Mouse (Mus musculus) erythroblast, adult 5-6 weeks (primary cell): Measurements from ENCODE around the gene Zfp426. TPM values are rescaled to one million over a fixed set of nuclear protein-coding genes. Genes with fewer than 3 reads are reported as not detected.

Experiments
- ATAC-seq: replicated peaks from 2 replicates; pipeline ENCODE4 v1.8.0; 2016; ENCODE audit warnings: moderate number of reproducible peaks, mild to moderate bottlenecking, moderate TSS enrichment, inconsistent platforms; ENCODE audit not compliant: poor library complexity, low FRiP score, severe bottlenecking
- total RNA-seq, 2 experiments: library from RNA; stranded (forward) in 1 of 2; stranded (reverse) in 1 of 2; fragments of 150-400 nt in 1 of 2; fragments of 200-764, 138-1000 nt in 1 of 2; gene quantifications; 2 replicates each; pipeline versions ENCODE4 v1.2.3 to v1.2.4; 2015 to 2017; ENCODE audit warnings: low replicate concordance in 2 of 2

Gene Zfp426
- total RNA-seq (2015; ENCODE audit: low replicate concordance) (8.6 and 12.5 TPM in 2 replicates), total RNA-seq (2017; ENCODE audit: low replicate concordance) (15.6 and 17.6 TPM in 2 replicates)

DNA sequence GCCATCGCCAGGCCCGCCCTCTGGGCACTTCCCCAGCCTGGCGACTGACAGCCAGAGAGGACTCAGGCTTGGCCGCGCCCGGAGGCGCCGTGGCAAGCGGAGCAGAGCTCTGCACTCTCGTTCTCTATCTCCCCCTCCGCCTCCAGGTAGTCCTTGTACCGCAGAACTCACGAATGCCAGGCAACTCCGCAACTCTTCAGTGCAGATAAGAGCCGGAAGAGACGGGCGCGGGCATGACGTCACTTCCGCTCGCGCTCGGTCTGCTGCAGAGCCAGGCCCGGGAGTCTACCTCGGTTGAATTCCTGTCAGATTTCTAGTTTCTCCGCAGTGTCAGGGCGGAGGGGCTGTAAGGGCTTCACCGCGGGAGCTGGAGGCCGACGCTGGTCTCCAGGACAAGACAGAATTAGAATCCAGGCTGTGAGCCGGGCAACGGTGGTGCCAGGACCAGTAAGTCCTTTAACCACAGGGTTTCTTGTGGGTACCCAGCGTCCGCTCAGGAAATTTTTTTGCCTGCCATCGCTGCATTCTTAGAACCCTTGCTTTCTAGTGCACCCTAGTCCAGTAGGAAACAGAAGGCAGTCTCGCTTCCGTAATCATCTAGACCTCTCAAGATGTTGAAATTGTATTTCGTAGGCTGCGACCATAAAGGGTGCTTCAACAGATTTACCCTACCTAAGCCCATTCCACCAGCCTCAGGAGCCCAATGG, at the start of gene Zfp426:
Zfp426 (minus strand) TSS at position 220 of the 707 bp plus-strand sequence.
- peak; percentile 97 for ATAC-seq

DNA sequence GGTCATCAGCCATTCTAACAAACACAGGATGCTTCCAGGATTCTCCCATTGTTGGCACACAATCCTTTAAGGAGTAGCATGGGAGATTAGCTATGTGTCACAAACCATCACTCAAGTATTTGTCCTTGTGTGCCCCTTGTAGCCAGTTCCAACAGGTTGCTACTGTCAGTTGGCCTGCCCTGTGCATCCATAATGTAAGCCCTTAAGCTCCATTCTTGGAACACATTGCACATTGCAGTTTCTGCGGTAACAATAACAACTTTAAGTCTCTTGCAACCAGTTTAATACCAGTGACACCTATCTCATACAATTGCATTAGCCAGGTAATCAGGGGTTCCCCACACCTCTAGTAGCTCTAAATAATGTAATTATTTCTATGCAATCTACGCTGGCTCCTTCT, 44.1 kb upstream of the Zfp426 start:
- ATAC-seq = no peak

DNA sequence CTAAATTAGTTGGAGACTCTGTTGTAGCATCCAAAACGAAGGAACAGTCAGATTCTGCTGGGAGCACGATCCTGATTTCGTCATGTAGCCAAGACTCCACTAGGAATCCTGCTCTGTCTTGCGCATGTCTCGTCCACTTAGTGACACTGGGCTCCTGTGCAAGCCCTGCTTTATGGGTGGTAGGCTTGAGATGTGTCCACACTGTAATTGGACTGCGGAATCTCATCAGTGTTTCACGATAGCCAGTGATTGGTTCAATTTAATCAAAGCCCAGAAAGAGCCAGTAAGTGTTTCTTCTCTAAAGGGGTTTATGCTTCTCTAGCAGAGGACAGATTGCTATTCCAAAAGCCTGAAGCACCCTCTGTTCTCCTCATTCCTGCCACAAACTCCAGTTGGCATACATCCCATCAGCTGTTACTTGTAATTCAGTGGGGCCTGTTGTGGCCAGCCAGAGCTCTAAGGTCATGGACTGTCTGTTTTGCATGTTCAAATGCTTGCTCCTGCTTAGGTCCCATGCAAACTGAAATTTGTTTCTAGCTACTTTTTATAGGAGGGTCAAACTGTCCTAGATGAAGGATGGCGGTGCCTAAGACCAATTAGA, 41.9 kb upstream of the Zfp426 start:
- no peak for ATAC-seq

DNA sequence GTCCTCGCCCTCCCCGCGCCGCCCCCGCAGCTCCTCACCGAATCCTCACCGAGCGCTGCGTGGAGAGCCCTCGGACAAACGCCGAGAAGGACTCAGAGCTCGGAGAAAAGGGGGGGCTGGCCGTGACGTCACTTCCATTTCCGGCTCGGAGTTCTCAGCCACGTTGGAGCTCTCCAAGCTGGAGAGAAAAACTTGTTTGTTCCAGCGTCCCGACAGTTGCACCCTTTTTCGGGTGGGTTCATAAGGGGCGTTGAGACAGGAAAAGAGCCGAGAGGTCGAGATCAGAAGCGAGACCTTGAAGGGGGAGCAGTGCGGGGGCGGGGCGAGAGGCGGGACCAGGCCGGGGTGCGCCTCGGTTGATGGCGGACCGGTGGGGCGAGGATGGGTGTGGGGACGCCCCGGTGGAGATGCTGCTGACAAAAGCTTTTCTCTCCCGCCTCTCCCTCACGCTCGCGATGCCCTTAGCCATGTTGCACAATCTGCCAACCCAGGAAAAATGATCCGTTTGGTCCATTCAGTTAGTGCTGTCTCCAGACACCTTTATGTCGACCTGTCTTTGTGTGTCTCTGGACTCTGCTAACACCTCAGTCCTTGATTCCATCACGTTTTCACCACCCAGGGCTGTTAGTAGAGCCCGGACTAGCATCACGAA, 28.9 kb upstream of the Zfp426 start, which contains the start of gene Zfp266:
Zfp266 (minus strand) TSS at position 112 of the 652 bp plus-strand sequence.
- ATAC-seq = peak; percentile 94

DNA sequence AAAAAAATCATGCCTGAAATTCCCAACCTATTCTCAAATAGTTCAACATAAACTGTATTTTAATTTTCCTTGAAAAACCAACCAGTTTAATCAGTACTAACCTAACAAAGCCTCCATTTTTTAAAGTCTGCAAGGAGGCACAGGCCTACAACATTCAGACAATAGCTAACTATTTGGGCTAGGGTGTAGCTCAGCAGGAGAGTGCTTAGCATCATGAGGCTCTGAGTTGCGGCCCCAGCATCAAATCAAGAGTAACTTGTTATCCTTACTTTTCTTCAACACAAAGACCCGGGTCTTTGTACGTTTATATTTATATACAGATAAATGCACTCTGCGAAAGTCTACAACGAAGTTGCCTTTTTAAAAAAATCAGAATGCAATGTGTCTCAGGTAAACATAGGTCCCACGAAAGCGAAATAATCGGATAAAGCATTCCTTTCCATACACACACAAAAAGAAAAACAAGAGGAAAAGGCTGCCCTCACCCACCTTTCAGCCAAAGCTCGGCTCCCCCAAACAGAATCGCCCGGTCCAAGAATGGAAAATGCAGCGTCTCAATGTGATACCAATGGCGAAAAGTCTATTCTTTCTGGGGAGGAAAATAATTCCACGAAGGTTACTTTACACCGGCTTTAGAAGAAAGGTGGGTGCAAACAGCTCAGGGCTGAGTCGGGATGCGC, 28.1 kb upstream of the Zfp426 start:
- no peak for ATAC-seq

DNA sequence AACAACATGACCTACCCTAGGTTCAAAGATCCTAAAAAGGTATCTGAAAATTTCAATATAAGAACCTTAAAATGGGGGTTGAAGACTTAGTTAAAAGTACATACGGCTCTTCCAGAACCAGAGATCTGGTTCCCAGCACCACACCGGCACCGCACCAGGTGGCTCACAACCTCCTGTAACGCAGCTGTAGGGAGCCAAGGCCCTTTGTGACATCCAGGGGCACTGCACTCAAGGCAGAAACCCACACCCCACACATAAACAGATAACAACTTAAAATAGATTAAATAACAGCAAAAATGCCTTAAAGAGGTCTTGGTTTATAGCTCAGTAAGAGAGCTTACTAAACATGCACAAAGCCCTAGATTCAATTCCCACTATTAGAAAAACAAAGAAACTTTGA, 27.4 kb upstream of the Zfp426 start:
- no peak for ATAC-seq

DNA sequence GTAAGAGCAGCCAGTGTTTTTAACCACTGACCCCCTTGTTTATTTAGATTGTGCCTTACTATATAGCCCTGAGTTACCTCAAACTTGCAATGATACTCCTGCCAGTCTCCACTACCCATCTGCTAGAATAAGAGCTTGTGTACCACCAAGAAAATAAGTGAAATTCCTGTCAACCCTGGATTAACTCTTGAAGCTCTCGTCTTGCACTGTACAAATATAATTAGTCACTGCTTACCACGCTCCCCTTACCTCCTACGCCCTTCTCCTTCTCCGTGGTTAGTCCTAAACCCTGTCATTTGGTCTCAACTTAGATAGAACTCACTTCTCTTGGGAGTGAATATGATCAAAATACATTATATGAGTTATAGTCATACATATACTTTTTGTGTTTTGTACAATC, 26.2 kb upstream of the Zfp426 start:
- ATAC-seq = no peak

DNA sequence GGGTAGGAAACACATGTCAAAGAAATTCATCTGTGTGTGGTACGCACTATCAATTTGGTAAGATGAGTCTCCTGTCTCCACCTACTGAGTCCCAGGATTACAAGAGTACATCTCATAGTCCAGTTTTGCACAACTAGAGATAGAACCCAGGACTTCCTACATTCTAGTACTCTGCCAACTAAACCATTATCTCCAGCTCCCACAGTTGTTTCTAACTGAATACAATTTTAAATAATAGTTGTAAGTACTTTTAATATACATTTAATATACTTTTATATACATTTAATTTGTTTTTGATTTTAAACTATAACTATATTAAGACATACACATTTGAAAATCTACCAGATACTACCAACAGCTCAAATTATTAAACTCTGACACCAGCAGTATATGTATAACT, 25.2 kb upstream of the Zfp426 start:
- no peak for ATAC-seq

DNA sequence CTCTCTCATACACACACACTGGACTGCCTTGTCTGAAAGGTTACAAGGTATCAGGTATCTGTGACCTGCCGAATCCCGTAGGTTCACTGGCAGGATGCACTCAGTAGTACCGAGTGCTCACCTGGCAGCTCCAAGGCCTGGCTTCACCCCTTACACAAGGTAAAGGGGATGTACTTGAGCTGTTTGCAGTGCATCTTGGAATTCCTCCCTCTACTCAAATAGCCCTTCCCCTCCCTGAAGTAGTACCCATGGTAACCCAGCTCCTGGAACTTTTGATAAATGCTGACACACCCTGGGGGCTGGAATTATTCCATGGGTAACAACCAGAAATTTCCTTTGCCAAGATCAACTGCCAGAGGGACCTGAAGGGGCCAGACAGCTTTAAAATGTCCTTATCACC, 21.5 kb upstream of the Zfp426 start:
- ATAC-seq = 0 out of 2 replicates have a peak, but pooled peaks have one; percentile 31

DNA sequence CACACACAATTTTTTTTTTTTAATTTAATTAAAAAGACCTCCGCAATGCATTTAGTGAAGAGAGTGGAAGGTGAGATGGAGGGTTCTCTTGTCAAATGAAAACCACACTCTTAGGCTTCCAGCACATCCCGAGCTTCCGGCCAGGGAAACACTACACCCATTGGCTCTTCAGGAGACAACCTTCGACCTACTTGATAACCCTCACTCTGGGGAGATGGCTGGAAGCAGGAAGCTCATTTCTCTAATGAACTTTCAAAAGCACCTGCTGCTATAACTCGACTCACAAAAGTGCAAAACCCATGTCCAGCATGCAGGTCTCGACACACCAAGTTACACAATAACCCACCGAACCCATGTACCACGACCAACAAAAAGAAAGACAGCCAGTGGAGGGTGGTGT, 20.2 kb upstream of the Zfp426 start:
- no peak for ATAC-seq

DNA sequence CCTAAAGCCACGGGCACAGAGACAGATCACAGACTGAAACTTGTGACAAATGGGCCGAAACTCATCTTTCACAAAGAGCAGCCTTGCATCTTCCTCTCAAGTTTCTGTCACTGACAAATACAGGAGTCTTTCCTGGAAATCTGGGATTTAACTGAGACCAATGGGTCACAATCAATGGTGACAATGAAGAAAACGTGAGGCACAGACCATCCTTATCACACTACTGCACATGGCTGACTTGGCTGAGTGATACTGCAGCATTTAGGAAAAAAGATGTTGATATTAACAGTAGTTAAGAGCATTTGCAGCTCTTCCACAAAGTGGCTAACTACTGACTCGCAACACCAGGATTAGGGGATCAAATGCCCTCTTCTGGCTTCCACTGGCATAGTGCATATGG, 19.1 kb upstream of the Zfp426 start:
- ATAC-seq = no peak

DNA sequence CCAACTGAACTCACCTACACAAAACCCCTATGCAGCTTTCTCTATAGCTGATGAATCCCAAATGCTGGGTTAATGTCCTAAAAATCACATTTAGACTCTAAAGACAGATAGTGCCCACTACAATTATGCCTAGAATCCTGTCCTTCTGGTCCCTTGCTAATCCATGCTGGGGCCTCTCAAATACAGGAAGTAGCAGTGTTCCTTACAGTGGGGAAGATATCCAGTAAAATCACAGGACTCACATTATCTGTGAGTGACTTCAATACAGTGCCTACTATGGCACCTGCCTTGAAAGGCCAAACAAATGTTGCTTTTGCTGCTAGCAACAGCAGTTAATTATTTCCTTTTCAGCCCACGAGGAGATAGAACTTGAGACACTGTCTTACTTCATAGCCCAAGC, 17.8 kb upstream of the Zfp426 start:
- no peak for ATAC-seq

DNA sequence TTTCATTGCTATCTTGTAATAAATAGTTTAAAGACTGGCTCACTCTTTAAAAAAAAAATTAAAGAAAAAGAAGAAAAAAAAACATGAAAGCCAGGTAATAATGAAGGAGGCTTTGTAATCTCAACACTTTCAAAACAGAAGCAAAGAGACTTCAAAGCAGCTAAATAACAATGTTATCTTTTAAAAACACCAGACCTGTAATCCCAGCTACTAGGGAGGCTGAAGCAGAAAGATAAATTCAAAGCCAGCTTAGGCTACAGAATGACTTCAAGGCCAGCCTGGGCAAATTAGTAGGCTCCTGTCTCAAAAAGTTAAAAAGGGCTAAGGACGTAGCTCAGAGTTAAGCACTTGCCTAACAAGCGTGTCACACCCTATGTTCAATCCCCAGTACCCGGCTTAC, 17.1 kb upstream of the Zfp426 start:
- no peak for ATAC-seq

DNA sequence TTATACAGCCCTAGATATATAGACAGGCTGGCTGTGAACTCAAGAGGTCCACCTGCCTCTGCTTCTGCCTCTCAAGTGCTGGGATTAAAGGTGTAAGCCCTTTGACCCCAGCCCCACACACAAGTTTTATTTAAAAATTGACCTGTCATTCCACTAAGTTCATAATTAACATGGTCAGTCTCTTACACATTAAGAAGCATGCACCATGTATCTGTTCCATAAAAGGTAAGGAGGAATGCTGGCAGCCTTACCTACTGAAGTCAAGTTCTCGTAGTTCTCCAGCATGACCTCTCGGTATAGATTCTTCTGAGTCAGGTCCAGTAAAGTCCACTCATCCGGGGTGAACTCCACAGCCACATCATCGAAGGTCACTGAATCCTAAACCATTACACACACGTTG, 12.3 kb upstream of the Zfp426 start:
- ATAC-seq = no peak

DNA sequence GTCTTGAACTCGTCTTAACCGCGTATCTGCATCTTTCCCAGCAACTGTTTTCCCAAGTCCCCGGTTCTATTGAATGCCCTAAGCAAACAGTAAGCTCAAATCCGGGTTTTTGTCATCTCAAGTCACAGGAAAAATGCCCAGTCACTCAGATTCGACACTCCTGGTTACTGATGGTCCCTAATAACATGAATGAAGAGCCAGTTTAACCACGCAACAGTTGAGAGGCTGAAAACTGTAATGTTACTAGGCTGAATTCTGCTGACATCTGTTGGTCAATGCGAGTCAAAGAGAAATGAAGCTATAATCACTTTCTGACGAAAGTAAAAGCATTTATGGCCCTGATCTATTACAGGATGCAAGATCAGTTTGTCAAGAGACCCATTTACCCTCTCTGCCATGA, 735 bp upstream of the Zfp426 start:
- peak; percentile 33 for ATAC-seq

DNA sequence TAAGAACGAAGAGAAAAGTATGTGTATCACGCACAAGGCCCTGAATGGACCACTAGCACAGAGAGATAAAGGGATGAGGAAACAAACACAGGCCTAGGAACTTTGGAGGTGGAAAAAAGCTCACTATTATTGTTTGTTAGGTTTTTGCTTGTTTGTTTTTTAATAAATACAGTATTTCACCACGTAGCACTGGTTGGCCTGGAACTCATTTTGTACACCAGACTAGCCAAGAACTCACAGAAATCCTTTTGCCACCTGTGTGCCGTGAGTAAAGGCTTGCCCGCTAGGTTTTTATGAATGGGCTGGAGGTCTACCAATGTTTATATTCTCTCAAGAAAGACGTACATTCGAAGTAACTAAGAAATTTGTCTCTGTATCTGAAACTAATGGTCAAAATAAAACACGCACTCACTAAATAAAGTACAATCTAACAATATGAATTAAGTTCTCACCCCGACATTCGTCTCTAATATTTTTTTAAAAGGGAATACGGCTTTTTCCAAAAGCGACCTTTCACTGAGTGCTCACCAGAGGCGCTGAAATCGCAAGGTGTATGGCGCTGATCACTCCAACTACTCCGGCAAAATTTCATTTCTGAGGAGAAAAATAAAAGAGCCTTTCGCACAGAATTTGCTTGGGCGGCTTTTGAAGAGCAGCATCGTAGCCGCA, 554 bp downstream of the Zfp426 start:
- 0 out of 2 replicates have a peak, but pooled peaks have one; percentile 34 for ATAC-seq

DNA sequence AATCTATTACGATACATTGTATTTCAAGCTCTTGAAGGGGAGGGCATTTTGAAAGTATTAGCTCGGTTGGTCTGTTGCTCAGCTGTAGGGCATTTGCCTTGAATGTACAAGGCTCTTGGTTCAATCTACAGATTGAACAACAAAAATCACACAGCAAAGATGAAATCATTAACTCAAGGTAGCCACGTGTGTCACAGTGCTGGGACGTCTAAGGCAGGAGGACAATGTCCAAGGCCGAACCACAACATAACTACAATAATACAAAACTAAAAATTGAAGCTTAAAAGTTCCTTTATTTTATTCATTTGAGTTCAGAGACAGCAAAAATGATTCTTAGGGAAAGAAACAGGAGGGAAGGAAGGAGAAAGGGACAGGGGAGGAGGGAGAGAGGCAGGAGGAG, 3.0 kb downstream of the Zfp426 start:
- no peak for ATAC-seq

DNA sequence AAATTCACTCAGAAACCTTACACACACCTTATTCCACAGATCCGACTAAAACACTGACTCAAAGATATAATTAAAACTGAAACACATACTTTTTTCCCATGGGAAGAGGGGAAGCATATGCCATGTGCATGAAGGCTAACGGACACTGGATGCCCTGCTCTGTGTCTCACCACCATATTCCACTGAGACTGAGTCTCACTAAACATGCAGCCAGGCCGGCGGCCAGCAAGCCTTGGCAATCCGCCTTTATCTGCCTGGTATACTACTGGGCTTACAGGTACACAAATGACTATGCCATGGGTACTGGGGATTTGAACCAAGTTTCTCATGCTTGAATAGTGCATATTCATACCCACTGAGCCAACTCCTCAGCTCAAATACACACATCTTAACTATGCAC, 13.2 kb downstream of the Zfp426 start:
- ATAC-seq = no peak

DNA sequence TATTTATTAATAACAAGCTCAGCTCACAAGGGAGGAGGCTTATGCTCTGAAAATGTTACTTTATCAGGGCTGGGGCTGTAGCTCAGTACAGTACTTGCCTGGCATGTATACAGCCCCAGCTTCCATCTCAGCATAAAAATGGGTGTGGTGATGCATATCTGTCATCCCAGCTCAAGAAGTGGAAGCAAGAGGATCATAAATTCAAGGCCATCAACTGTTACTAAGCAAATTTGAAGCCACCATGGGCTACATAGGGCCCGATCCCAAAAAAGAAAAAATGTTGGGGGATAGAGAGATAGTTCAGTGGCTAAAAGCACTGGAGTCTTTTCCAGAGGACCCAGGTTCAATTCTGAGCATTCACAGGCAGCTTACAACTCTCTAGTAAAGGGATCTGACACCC, 15.9 kb downstream of the Zfp426 start:
- ATAC-seq = no peak
